Mouse (Mus musculus): ENCODE data around the gene Enox1. TPM values are rescaled to one million over a fixed set of nuclear protein-coding genes. Genes with fewer than 3 reads are reported as not detected.
A peak's percentile ranks its signal among the peaks of the same experiment; 100 is the strongest.

Gene Enox1
- polyA plus RNA-seq, 1 experiment from 2014 or later, result 40.3 TPM

DNA sequence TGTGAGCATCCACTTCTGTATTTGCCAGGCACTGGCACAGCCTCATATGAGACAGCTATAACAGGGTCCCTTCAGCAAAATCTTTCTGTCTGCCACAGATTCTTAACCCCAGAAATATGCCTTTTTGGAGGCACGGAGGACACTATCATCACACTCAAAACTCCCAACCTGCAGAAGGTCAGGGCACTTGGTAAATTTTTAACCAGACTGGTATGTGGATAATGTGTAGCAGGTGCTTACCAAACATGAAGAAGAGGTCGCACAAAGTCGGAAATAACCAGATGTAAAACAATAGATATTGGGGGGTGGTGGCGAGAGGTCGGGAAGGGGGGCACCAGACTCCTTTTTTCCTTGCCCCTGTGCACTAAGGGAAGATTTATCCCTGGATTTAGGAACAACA is 430.6 kb downstream of the Enox1 start:
- no peak for ATAC-seq
- whole genome bisulfite sequencing, result 83% methylated on average over 5 of the region's 5 CpGs
- no peak overlapping the region for H3K4me2 ChIP-seq
- H3K4me3 ChIP-seq, result no peak overlapping the region
- H3K9ac ChIP-seq, result no peak overlapping the region
- no peaks in the 10 kb centered on the region for H3K9me3 ChIP-seq (replicated peaks)
- H3K27ac ChIP-seq, result no peak overlapping the region
- H3K27me3 ChIP-seq, result no peaks in the 10 kb centered on the region
- peaks cover 17% of the 10 kb centered on the region for H3K4me1 ChIP-seq
- no peaks in the 10 kb centered on the region for H3K36me3 ChIP-seq (ENCODE audit: poor library complexity, severe bottlenecking)

DNA sequence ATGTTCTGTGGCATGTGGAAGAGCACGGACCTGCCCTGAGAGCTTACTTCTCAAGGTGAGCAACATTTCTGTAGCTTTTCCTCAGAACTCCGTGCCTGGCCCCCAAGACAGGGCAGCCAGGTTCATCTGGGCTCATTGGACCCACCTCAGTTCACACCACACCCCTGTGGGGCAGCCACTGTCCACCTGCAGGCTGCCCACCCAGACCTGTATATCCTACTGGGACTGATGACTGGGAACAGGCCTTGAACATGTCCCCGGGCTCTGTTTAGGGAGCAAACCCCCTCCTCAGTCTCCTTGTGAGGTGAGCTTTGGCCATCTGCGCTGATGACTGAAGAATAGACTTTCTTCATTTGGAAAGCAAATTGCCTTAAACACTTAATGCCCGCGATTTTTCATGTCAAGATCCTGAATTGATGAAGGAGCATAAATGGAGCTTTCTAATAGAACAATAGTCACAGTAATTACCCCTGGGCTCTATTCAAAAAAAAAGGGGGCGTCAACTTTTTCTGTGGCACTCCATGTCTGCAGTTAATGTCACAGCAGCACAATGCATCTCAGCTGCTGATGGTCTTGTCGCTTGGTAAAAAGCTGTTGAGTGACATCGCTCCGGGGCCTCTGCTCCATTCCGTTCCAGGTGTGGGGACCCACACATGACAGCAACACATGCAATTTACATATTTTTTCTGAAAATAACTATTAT is 436.7 kb downstream of the Enox1 start:
- Histone ChIP-seq H3K4me3 (no peak overlapping the region), H3K4me1 (peaks cover 23% of the 10 kb centered on the region), H3K36me3 (ENCODE audit: poor library complexity, severe bottlenecking) (peaks cover 14% of the 10 kb centered on the region; the same call in 1 of the 2 replicates), H3K27ac (peak overlapping the region; percentile 88), H3K9me3 (replicated peaks) (0 out of 2 replicates have a peak, but pooled peaks cover 3% of the 10 kb centered on the region), H3K9ac (no peak overlapping the region), H3K4me2 (no peak overlapping the region), H3K27me3 (no peaks in the 10 kb centered on the region)
- peak; percentile 97 for ATAC-seq
- 37% methylated on average over 11 of the region's 11 CpGs for WGBS

DNA sequence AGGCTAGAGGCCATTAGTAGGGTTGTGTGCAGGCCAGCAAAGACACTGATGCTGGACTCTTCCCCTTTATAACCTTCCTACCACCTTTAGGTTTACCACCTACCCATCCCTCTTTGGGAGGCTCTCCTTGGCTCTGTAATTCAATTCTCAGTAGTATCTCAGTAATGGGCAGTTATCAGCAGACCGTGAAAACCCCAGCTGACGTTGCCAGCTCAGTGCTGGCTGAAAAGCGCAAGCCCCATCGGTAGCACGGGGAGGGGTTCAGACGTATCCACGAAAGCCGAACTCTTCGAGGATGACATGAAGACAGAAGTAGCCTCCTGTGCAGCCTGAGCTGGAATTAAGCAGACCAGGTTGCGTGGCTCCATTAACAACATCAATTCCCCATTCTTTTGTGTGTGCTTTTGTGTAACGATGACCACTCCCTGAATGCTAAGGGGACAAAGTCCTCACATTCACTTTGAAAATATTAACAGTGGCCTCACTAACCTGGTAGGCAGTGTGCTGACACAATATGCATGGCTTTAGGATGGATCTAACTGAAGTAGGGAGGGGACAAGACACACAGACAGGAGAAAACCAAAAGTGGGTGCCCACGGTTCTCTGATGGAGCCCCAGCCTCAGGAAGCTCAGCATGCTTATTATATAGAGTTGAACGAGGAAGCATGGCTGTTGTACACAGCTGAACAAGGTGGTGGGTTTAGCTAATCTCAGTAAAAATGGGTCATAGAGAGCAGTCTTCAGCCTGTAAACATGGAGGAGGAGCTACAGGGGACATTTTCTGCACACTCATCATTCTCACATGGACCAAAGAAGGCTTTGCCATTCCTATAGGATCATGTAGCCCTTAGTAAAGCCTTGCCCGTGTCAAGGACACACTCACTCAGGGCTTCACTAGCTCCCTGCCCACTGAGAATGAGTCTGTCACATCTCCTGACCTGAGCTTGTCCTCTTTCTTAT is 439.9 kb downstream of the Enox1 start:
- H3K36me3 ChIP-seq (ENCODE audit: poor library complexity, severe bottlenecking), result peaks cover 14% of the 10 kb centered on the region
- no peak overlapping the region for H3K4me2 ChIP-seq
- H3K9me3 ChIP-seq (replicated peaks), result 0 out of 2 replicates have a peak, but pooled peaks cover 3% of the 10 kb centered on the region
- H3K27ac ChIP-seq, result no peak overlapping the region
- ATAC-seq, result no peak
- no peaks in the 10 kb centered on the region for H3K27me3 ChIP-seq
- no peak overlapping the region for H3K9ac ChIP-seq
- 82% methylated on average over 14 of the region's 14 CpGs for WGBS
- H3K4me3 ChIP-seq, result no peak overlapping the region
- H3K4me1 ChIP-seq, result peaks cover 31% of the 10 kb centered on the region

DNA sequence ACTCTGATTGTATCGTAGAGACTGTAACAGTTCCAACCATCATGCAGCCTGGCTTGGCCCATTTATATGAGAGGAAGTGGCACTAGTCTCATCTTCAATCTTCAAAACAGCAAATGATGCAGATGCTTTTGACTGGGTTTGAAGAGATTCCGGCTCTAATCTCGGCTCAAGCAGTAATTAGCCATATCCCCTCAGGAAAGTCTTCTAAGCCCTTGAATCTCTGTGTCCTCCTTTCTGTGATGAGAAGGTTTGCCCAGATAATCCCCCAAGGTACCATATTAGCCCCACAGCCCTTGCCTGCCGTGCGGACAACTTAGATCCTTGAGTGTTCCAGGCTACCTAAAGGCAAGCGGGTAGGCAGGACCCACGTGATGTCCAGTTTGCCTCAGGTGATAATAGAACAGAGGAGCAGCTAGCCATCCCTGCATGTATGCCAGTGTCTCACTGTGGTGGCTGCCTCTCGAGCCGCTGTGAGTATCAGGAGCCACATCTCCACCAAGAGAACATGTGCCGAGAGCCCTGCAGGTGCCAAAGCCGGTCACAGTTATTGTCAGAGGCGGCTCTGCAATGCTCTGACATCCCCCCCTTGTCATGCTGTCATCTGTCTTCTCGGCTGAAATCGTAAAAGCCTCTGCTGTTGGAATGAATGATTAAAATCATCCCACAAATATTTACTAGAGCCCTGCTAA is 442.6 kb downstream of the Enox1 start:
- H3K4me3 ChIP-seq, result no peak overlapping the region
- H3K4me1 ChIP-seq, result peaks cover 15% of the 10 kb centered on the region
- WGBS, result 81% methylated on average over 14 of the region's 14 CpGs
- H3K27me3 ChIP-seq, result no peaks in the 10 kb centered on the region
- no peak overlapping the region for H3K4me2 ChIP-seq
- no peak for ATAC-seq
- H3K27ac ChIP-seq, result peak overlapping the region; percentile 14
- peaks cover 14% of the 10 kb centered on the region for H3K36me3 ChIP-seq (ENCODE audit: poor library complexity, severe bottlenecking)
- no peak overlapping the region for H3K9ac ChIP-seq
- H3K9me3 ChIP-seq (replicated peaks), result 0 out of 2 replicates have a peak, but pooled peaks cover 3% of the 10 kb centered on the region

DNA sequence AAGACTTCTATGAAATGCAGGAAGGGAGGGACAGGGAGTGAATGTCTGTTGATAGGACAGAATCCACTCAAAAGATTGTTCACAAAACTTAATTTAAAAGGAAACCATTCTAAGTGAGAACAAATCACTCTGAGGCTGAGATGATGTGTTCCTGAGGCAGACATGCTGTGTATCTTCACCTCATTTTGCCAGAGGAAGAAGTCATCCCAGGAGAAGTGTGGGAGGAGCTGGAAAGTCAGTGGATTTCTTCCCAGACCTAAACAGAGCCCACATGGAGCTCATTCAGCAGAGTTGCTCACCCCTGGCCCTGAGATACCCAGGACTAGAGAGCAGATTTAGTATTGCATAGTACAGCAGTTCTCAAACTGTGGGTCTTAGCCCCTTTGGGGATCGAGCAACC is 444.2 kb downstream of the Enox1 start:
- WGBS, result 91% methylated on average over 1 of the region's 1 CpGs
- Histone ChIP-seq H3K9ac (no peak overlapping the region), H3K4me1 (peaks cover 12% of the 10 kb centered on the region; the same call in 1 of the 2 replicates), H3K27ac (no peak overlapping the region), H3K4me2 (no peak overlapping the region), H3K9me3 (replicated peaks) (0 out of 2 replicates have a peak, but pooled peaks cover 3% of the 10 kb centered on the region), H3K4me3 (no peak overlapping the region), H3K27me3 (no peaks in the 10 kb centered on the region), H3K36me3 (ENCODE audit: poor library complexity, severe bottlenecking) (peaks cover 23% of the 10 kb centered on the region)
- ATAC-seq, result no peak

DNA sequence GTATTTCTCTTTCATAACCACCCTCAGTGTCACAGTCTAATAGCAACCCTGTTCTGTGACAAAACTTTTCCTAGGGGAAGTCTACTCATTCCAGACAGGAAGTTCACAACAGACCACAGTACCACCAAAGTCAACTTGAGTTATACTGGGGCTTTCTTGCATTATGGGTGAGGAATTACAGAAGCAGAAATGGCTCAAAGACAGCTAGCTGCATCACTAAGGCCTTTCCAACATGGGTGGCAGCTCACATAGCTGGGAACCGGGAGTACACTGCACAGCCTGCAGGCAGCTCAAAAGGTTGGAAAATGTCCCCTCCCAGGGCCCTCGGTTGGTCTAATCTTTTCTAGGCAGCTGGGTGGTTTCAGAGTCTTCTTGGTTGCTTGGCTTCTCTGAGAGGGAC is 444.9 kb downstream of the Enox1 start:
- no peak overlapping the region for H3K4me3 ChIP-seq
- no peak overlapping the region for H3K9ac ChIP-seq
- H3K4me2 ChIP-seq, result no peak overlapping the region
- no peak overlapping the region for H3K27ac ChIP-seq
- WGBS, result 81% methylated on average over 2 of the region's 2 CpGs
- H3K36me3 ChIP-seq (ENCODE audit: poor library complexity, severe bottlenecking), result peaks cover 27% of the 10 kb centered on the region
- peaks cover 8% of the 10 kb centered on the region; the same call in 1 of the 2 replicates for H3K4me1 ChIP-seq
- H3K9me3 ChIP-seq (replicated peaks), result 0 out of 2 replicates have a peak, but pooled peaks cover 3% of the 10 kb centered on the region
- ATAC-seq, result no peak
- no peaks in the 10 kb centered on the region for H3K27me3 ChIP-seq

DNA sequence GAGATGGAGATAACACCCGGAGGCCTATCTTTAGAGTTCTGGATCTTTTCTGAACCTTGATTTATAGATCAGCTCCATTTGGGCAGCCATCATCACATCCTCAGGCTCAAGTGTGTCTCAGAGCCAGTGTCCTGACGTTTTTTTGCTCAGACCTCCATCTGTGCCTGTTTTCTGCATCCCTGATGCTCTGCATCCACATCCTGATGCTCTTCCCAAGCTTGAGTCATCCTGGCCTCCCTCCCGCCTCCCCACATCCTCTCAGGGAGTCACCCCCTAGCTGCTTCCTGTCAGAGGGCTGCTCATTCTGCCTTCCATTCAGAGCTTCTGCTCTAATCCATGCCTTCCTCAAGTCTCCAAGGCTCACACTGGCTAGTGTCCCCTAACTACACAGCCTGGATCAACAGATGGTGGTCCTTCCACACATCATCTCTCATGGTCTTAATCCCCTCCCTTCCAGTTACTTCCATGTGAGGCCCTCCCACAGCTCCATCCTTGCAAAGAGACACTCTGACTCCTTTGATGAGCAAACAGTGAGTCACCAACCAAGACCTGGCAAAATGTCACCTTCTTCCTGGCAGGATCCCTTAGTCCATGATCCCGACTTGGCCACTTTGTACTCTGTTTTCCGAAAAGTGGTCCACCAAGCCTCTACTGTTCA is 451.7 kb downstream of the Enox1 start:
- Histone ChIP-seq H3K9me3 (replicated peaks) (no peaks in the 10 kb centered on the region), H3K9ac (no peak overlapping the region), H3K36me3 (ENCODE audit: poor library complexity, severe bottlenecking) (peaks cover 28% of the 10 kb centered on the region), H3K4me1 (peaks cover 5% of the 10 kb centered on the region; the same call in 1 of the 2 replicates), H3K4me2 (no peak overlapping the region), H3K4me3 (no peak overlapping the region), H3K27ac (no peak overlapping the region), H3K27me3 (no peaks in the 10 kb centered on the region)
- ATAC-seq, result no peak
- 85% methylated on average over 5 of the region's 5 CpGs for WGBS

DNA sequence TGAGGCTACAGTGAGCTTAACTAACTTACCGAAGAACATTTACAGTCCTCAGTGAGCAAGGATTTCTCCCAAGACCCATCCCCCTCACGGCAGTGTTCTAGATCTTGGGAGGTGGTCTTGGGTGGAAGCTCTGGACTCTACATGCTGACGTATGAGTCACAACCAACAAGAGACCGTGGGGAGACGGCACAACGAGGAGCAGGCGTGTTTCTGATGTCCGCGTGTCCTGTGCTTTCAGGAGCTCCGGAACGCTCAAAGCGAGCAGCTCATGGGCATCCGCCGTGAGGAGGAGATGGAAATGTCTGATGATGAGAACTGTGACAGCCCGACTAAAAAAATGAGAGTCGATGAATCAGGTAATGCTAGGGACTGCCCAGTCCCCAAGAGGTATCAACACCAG is 458.6 kb downstream of the Enox1 start:
- no peak overlapping the region for H3K27ac ChIP-seq
- WGBS, result 95% methylated on average over 16 of the region's 16 CpGs
- no peak overlapping the region for H3K4me2 ChIP-seq
- H3K9ac ChIP-seq, result no peak overlapping the region
- no peaks in the 10 kb centered on the region for H3K27me3 ChIP-seq
- peaks cover 14% of the 10 kb centered on the region for H3K4me1 ChIP-seq
- peaks cover 15% of the 10 kb centered on the region for H3K36me3 ChIP-seq (ENCODE audit: poor library complexity, severe bottlenecking)
- H3K9me3 ChIP-seq (replicated peaks), result no peaks in the 10 kb centered on the region
- no peak for ATAC-seq
- no peak overlapping the region for H3K4me3 ChIP-seq

DNA sequence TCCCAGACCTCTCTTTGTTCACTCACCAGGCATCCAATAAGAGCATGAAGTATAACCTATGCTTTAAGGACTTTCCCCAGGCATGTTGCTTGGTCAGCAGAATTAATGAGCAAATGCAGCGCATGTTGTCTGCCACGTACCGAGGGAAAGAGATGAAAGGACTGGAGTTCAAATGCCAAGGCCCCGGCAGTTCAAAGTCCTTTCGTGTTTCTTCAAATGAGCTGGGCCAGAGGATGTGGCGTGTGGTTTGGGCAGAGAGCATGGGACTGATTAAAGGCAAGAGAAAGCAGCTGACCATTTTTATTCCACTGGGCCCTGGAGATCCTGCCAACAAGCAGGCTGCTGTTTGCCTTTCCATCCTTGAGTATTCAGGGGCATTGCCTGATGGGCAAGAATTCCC is 460.7 kb downstream of the Enox1 start:
- Histone ChIP-seq H3K27ac (0 out of 2 replicates have a peak overlapping the region, but pooled peaks have one; percentile 17), H3K27me3 (no peaks in the 10 kb centered on the region), H3K9me3 (replicated peaks) (no peaks in the 10 kb centered on the region), H3K36me3 (ENCODE audit: poor library complexity, severe bottlenecking) (peaks cover 7% of the 10 kb centered on the region), H3K4me1 (peaks cover 26% of the 10 kb centered on the region), H3K9ac (no peak overlapping the region), H3K4me3 (no peak overlapping the region), H3K4me2 (no peak overlapping the region)
- no peak for ATAC-seq
- WGBS, result 43% methylated on average over 6 of the region's 6 CpGs

DNA sequence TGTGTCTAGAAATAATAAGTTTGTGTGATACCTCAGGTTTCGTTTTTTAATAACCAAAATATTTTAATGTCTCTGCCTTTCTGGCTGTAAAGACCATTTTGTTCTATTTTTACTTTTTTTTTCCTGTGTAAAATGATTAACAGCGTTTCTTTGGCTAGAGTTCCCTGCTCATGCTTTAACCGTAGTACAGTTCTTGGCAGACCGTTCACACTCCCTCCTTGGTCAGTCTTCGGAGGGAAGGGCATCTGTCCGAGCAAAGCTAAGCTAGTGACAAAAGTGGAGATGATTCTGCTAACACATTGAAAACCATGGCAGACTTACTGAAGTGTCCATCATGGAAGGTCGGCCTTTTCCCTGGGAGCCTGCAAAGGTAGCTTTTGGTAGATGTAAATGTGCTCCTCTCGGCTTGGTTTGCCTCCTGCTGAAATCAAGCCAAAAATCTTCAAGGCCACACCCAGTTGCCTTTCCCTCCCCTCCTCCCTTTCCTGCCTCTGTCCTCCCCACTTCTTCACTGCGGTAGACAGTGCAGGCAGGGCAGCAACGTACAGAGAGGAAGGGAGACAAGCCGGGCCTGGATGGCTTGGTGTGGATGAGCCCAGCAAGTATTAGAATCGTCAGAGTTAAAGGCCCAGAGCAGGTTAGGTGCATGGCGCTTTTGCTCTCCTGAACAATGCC is 461.7 kb downstream of the Enox1 start:
- no peak overlapping the region for H3K4me2 ChIP-seq
- peaks cover 7% of the 10 kb centered on the region for H3K36me3 ChIP-seq (ENCODE audit: poor library complexity, severe bottlenecking)
- H3K27ac ChIP-seq, result no peak overlapping the region
- 78% methylated on average over 13 of the region's 13 CpGs for WGBS
- peaks cover 22% of the 10 kb centered on the region for H3K4me1 ChIP-seq
- ATAC-seq, result no peak
- H3K4me3 ChIP-seq, result no peak overlapping the region
- H3K9ac ChIP-seq, result no peak overlapping the region
- no peaks in the 10 kb centered on the region for H3K27me3 ChIP-seq
- H3K9me3 ChIP-seq (replicated peaks), result no peaks in the 10 kb centered on the region

Data from forebrain, embryonic 13.5 days (tissue).